Mouse (Mus musculus) brain, embryonic 14.5 days (tissue): ENCODE data around the gene Zfp526.

Source experiments
- CTCF ChIP-seq: fragments of 200-500 bp; IDR thresholded peaks from 2 replicates; pipeline ENCODE4 v1.5.1; 2012; ENCODE audit warnings: inconsistent platforms, mild to moderate bottlenecking, moderate library complexity, borderline replicate concordance; ENCODE audit not compliant: insufficient read depth, insufficient read length; ENCODE audit errors: extremely low read depth
- POLR2A ChIP-seq: fragments of 200-500 bp; IDR thresholded peaks from 2 replicates; pipeline ENCODE4 v1.6.1; 2012; ENCODE audit warnings: mild to moderate bottlenecking, inconsistent platforms, borderline replicate concordance; ENCODE audit not compliant: poor library complexity, insufficient read depth, insufficient read length, severe bottlenecking; ENCODE audit errors: extremely low read depth

DNA sequence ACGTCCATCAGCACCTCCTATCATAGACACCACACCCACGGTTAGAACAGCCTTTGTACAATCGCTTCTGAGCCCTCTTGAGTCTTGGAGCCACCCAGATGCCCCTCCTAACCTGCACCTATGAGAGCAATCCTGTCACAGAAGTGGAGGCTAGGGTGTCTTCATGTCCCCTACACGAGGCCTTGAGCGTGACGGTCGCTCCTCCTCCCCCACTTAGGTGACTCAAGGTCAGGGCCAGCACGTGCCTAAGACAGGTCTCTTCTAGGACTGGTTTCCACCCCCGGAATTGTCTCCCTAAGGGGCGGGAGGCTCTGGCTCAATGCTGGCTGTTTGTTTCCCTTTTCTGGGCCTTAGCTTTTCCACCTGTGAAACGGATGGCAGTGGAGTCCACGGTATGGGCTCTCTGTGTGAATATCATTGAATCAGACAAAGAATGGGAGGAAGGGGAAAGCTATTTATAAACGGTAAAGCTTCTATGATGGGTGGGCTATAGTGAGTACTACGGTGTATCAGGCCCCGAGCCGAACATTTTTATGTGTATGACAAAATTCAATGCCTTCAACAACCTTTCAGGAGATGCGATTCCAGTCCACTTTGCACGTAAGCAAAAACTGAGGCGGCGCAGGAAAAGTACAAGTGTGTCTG lies 646 bp upstream of the Zfp526 start, which contains the start of gene Dedd2:
- no peak for TF ChIP-seq CTCF
- no peak for TF ChIP-seq POLR2A
